In the genomic region with DNA sequence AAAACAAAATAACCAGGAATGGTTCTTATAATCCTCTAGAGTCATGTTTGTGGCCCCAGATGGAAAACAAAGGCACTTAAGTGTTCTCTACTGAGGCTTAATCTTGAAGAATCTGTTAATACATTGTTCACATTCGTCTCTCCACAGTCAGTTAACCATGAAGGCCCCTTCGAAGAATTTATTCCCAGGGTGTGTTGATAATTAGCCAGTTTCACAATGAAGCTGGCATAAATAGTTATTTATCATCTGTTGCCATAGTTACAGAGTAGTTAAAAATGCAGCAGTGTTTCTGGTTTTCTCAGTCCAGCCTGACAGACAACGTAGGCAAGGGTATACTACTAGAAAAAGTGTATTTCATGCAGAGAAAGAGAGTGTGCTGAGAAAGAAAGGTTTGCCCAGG, we compare ENCODE assay signal across 5 mouse cellular contexts. TPM values are rescaled to one million over a fixed set of nuclear protein-coding genes. Genes with fewer than 3 reads are reported as not detected.
"Had no signal": no experiment of that assay in that cellular context is flagged by ENCODE, and none has a peak within 500 bp of the region (broad histone marks: within the 10 kb centered on the region; RNA-seq: fewer than 3 reads in every experiment).

No protein-coding gene starts in this region.

RNA-seq across cellular contexts. Expression of a gene that starts 25.0 kb away (rescaled TPM):
- total RNA-seq: liver, adult 2 months; megakaryocyte progenitor cell, adult 5-6 weeks had no signal
- polyA plus RNA-seq: liver, adult 2 months; liver, embryonic 14.5 days; lung, embryonic 16.5 days; midbrain, embryonic 10.5 days had no signal
